Mouse (Mus musculus) urinary bladder, postnatal 10 days (tissue): ENCODE results near the gene Lama1.
"Not testable (repeated sequence)": the region's sequence is repeated elsewhere in the genome, so short reads cannot be mapped to it uniquely, and the experiment has no call there.

ENCODE experiments used
- DNase-seq: peaks from one replicate; pipeline ENCODE4 v3.0.0; 2022; ENCODE audit warnings: low spot score

Lama1 gene

DNA sequence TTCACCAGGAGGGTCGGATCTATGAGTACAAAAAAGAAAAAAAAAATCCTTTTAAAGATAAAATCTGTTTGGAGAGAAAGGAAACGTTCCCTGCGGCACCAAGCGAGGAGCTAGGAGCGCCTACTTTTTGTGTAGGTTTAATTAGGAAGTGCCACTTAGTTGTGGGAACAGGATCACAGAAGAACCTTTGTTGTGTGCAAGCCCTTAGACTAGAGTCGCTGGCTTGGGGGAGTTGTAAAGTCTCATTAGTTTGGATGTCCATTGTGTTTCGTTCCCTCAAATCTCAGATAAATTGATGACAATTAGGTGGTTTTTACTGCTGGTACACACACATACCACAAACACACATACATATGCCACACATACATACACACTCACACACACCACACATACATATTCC lies 25.0 kb downstream of the Lama1 start:
- no peak for DNase-seq

- no peak for DNase-seq
These were observed 25.5 kb downstream of the Lama1 start for GRCm38 (mm10) chr17:67722578-67722977.

DNA sequence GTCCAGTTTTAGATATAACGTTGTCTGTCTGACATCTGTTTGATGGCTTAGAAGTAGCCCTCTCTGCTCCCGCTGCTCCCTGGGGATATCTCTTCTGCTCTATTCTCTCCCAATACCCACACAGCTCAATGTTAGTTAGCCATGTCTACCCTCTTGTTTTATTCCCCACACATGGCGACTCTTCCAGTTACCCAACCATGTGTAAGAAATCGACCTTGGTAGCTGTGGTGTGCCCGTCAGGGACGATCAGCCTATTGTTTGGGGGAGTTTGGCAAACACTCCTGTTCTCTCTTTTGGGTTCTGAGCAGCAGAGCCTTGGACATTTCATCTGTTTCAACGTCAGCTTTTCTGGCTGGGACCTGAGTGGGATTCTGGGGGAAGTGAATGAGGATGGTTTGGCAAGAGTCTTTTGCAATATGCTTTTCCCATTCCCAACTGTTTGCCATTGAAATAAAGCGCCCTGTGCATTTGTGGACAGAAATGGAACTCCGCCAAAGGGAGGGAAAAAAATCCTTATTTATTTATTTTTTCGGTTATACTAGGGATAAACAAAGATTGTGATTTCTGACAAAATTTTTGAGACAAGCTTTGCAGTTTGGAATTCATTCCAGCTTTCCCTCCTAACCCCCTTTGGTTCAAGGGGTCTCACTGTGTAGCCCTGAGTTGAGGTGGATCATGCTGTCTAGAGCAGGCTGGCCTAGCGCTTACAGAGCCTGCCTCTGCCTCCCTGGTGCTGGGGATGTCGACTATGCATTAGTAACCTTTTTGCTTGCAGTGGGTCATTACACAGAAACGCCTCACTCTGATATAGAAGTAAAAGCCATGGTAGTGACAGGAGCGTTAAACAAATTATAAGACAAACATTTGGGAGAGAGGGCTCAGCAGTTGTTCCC lies 26.4 kb downstream of the Lama1 start:
- DNase-seq: no peak

- DNase-seq: no peak
These were observed 29.5 kb downstream of the Lama1 start for GRCm38 (mm10) chr17:67726601-67727000.

DNA sequence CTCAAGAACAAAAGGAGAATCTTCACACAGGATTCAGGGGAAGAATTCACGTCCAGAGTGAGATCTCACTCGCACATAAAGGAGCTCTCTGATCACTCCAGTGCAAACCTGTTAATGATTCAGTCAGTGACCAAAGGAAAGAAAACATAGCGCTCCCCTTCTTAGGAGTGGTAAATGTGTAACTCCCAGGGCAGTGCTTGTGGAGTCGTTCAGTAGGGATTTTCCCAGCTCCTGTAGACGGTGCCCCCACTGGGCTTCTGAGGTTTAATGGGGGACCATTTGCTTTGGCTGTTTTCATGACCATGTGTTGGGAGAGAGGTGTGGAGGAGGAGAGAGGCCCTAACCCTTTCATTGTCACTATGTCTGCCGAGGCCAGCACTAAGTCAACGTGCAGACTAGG lies 31.7 kb downstream of the Lama1 start:
- DNase-seq: no peak

GRCm38 (mm10) chr17:67731096-67731495 lies 34.0 kb downstream of the Lama1 start:
- DNase-seq: no peak

DNA sequence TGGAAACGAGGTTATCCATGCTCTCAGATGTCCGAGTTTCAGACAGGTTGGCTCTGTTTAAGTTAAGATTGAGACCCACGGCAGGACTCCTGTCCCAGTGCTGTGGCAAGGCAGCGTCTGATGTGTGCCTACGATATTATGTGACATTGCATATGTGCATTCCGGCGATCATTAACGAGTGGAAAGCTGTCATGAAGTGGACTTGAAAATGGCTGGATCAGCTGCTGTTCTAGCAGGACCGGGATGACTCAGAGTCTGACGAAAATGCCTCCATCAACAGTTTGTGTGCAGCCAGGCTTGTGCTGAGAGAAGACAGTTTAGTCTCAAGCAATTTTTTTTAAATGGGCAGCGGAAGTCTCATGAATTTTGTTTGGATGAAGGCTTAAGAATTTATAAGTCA lies 34.9 kb downstream of the Lama1 start:
- no peak for DNase-seq

- no peak for DNase-seq
These were observed 36.5 kb downstream of the Lama1 start for GRCm38 (mm10) chr17:67733516-67733915.

DNA sequence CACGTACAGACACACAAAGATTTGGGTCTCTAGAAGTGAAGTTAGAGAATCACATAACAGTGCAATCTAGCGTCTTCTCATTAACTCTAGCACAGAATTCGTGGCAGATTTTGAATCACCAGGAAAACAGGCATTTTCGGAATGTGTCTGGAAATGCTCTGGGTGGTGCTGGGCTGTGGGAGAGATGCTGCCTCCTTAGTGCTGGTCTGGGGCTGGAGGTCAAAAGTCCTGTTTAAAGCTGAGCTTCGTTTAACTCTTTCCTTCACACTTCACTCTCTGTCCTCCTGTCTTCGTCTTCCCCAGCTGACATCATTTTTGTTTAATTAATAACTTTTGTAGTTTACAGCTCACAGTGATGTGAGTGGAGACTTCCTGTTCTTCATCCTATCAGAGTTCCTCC lies 38.7 kb downstream of the Lama1 start:
- no peak for DNase-seq

GRCm38 (mm10) chr17:67741229-67741628 lies 44.2 kb downstream of the Lama1 start:
- not testable (repeated sequence) for DNase-seq

GRCm38 (mm10) chr17:67764167-67764871 lies 67.3 kb downstream of the Lama1 start:
- DNase-seq: no peak

GRCm38 (mm10) chr17:67773608-67774007 lies 76.5 kb downstream of the Lama1 start:
- no peak for DNase-seq

DNA sequence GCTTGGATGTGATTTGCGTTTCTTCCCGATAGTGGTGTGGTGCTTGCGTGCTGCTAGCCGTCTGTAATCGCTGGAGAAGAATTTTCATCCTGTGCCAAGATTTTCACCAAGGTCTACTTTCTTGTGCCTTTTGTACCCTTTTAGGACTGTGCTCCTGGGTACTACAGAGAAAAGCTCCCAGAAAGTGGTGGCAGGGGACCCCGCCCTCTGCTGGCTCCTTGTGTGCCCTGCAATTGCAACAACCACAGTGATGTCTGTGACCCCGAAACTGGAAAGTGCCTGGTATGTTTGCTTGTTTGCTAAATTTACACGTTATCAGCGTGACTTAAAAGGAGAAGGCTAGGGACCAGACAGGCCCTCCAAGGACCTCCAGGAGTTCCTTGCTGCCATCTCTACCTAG lies 79.7 kb downstream of the Lama1 start:
- no peak for DNase-seq

GRCm38 (mm10) chr17:67779812-67780211 lies 82.8 kb downstream of the Lama1 start:
- DNase-seq: no peak

- DNase-seq: no peak
These were observed 94.0 kb downstream of the Lama1 start for GRCm38 (mm10) chr17:67791091-67791490.

GRCm38 (mm10) chr17:67809171-67809570 lies 112.1 kb downstream of the Lama1 start:
- no peak for DNase-seq

- no peak for DNase-seq
These were observed 116.6 kb downstream of the Lama1 start for GRCm38 (mm10) chr17:67813666-67814065.

DNA sequence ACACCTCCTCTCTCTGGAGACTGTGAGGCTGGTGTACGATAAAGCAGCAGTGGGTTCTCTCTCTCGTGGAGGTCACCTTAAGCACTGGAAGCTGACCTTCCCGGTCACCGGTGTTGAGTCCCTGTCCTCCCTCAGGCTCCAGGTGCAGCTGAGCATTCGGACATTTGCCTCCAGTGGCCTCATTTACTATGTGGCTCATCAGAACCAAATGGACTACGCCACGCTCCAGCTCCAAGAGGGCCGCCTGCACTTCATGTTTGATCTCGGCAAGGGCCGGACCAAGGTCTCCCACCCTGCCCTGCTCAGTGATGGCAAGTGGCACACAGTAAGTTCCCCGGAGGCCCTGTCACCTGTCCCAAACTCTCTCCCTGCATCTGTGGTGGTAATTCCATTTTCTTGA lies 118.7 kb downstream of the Lama1 start:
- DNase-seq: no peak

DNA sequence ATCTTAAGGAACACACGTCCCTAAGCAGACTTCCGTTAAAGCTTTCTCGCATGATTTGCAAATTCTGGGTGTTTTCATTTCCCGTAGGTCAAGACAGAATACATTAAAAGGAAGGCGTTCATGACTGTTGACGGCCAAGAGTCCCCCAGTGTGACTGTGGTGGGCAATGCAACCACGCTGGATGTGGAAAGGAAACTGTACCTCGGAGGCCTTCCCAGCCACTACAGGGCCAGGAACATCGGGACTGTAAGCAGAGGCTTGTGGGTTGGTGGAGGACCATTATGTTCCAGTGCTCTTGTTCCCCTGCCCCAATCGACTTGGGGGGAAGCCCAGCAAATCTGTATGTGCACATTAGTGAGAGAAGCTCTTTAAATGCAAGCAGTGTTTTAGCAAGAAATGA lies 119.9 kb downstream of the Lama1 start:
- no peak for DNase-seq

DNA sequence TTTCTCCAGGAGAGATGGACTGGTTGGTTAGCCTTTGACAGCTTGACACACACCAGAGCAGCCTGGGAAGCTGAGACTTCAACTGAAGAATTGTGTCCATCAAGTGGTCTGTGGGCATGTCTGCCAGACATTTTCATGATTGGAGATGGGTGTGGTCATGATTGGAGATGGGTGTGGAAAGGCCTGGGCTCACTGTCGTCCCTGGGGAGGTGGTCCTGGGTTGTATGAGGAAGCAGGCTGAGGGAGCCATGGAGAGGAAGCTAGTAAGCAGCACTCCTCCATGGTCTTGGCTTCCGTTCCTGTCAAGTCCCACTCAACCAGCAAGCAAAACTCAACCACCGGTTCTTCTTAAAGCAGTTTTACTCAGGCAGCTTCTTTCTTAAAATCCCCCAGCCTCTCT lies 130.4 kb downstream of the Lama1 start:
- no peak for DNase-seq

DNA sequence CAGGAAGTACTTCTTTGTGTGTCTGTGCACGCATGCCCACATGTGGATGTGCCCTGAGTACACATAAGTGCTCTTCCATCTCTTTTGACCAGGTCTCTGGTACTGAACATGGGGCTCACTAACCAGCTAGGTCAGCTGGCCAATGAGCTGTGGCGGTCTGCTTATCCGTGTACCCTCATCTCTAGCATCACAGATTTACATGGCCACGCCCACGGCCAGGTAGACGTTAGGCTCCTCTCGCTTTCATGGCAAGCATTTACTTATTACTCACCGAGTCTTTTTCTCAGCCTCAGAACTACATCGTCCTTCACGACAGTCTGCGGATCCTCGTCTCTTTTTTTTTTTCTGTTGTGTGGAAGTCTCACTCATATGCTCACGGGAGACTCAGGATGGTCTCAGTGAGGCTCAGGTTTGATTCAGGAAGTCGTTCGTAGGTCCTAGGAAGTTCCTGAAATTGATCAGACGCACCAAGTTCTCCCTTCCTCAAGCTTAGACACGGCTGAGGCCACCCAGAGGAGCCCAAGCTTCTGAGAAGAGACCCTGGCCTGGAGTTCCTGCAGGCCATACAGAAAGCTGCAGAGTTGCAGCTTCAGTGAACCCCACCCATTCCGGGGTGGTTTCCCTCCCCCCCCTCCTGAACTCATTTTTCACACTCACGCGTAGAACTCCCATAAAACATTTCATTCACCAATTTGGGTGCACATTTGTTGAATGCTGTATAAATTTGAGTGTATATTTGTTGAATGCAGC lies 139.3 kb downstream of the Lama1 start:
- DNase-seq: no peak

DNA sequence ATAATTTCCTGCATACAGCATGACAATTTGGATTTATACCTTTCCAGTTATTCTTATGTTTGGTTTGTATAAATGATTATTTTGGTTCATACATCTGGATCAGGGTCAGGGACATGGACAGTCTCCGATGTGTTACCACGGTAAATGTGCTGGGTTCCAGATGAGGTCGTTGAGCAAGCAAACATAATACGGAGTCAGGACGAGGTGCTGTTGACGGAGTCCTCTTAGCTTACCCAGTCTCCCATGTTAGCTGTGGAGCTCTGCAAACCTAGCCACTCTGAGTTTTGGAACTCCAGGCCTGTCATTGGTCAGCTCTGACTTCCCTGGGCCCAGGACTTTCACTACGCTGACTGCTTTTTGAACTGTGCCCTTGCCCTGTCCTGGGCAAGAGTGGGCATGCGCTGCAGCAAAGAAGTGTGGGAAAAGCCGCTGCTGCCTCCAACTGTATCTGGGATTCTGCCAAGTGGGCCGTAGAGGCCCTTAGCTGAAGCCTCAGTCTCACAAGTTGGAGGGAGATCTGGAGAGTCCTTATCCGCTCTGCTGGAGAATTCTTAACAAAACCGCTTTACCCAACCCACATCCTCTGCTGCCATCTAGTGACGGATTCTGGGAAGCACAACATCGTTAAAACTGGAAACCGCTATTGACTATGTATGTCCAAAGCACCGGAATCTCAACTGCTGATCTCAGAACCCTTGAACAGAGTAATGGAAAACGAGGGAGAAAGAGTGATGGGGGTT lies 140.5 kb downstream of the Lama1 start:
- DNase-seq: no peak
